Mouse (Mus musculus): Measurements from ENCODE around the gene Als2cl. TPM values are rescaled to one million over a fixed set of nuclear protein-coding genes. Genes with fewer than 3 reads are reported as not detected.

The Als2cl gene
- total RNA-seq, 2 experiments from 2014 or later, result 9.7 to 15.0 TPM

DNA sequence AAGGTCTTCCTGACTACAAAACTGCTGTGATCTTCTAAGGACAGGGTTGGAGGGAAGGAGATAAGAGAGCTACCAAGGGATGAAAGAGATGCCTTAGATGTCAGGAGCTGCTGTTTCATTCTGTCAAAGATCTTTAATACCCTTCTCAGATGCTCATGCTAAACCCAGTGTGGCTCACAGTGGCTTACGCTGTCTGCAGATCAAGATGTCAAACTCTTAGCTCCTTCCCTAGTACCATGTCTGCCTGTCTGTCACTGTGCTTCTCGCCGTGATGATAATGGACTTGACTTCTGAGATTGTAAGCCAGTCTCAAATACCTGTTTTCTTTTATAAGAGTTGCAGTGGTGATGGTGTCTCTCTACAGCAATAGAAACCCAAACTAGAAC, 29.0 kb downstream of the Als2cl start:
- no peak for DNase-seq (ENCODE audit: low spot score)
- intact Hi-C loops (cut with DNase I), result no loop called here

DNA sequence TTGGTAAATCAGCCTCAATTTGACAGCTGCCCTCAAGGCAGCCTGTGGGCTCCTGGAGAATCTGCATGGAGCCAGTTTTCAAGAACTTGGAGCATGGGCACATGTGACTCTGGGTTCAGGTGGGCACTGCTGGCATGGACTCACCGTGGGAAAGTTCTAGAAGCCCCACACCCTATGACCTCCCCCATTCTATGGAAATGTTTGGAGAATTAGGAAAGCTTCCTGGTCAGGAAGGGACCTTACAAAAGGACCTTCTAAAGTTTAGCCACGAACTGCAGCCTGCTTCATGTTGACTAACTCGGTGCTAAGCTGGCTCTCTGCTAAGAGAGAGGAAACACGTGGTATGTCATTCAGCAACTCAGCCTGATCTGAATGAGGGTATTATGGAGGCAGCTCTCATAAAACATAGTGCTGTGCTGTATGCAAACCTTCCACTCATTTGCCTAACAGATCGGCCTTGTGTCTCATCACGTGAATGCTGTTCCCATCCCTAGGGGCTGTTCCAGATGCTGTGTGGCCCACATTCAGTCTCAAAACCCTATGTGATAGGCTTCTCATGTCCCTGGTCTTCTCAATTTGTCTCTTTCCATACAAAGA, 29.8 kb downstream of the Als2cl start:
- intact Hi-C loops (cut with DNase I), result no loop called here
- no peak for DNase-seq (ENCODE audit: low spot score)

- intact Hi-C loops (cut with DNase I), result no loop called here
- no peak for DNase-seq (ENCODE audit: low spot score)
These were observed 35.1 kb downstream of the Als2cl start for GRCm38 (mm10) chr9:110914631-110915236.

DNA sequence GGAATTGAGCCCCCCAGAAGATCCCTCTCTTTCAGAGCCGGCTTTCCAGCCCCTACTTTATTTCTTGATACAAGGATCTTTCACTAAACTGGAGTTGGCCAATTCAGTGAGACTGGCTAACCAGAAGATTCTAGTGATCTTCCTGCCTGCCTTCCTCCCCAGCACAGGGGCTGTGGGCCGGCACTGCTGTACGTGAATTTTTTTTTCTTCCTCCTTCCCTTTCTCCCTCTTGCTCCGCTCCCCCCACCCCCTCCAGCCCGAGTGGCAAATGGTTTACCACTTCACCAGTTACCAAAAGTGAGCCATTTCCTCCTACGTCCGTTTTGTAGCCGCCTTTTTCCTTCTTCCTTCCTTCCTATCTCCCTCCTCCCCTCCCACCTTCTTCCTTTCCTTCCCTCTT, 35.8 kb downstream of the Als2cl start:
- no peak for DNase-seq (ENCODE audit: low spot score)
- intact Hi-C loops (cut with DNase I), result no loop called here

GRCm38 (mm10) chr9:110916786-110917185, 37.1 kb downstream of the Als2cl start, which contains the start of gene Fam240a:
Gene Fam240a, minus strand, starts transcription at chr9:110916861.
- intact Hi-C loops (cut with DNase I), result no loop called here
- DNase-seq (ENCODE audit: low spot score), result no peak

- intact Hi-C loops (cut with DNase I), result loop anchor here (2.0 to 5.0 kb wide), 2 partner anchors 40 to 76 kb away; partner anchors contain the start of gene Tmie
These were observed 41.2 kb downstream of the Als2cl start for GRCm38 (mm10) chr9:110920665-110921419.

GRCm38 (mm10) chr9:110922759-110923158, 43.1 kb downstream of the Als2cl start:
- no peak for DNase-seq (ENCODE audit: low spot score)
- intact Hi-C loops (cut with DNase I), result loop anchor here (2.0 to 5.0 kb wide), 4 partner anchors 22 to 150 kb away; no protein-coding TSS in a partner anchor

More at GRCm38 (mm10) chr9:110920665-110921419, 41.2 kb downstream of the Als2cl start:
- DNase-seq (ENCODE audit: low spot score), result no peak

GRCm38 (mm10) chr9:110931573-110931972, 51.9 kb downstream of the Als2cl start:
- intact Hi-C loops (cut with DNase I), result no loop called here
- DNase-seq (ENCODE audit: low spot score), result no peak

DNA sequence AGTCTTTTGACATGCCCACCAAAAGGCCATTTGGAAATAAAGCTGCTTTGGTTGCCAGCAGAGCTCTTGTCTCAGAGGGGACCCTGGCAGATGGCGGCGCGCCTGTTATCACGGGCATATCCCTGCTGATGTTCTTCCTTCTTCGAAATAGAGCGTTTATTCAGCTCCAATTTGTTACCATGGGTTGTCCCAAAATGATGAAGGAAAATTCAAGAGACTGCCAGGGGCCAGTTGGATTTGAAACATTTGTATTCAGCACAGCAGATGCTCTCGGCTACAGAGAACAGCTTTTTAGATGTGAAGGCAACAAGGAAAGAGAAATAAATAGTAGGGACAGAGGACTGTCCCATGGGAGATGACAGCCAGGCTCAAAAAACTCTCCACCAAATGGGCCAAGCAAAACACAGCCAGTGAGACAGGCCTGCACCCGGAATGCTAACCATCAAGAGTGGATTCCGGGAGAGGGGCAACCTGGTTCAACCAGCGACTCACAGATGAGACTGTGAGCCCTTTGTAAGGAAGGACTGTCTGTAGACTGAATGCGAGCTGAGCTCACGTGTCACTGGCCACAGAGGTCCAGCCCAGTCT, 54.3 kb downstream of the Als2cl start:
- intact Hi-C loops (cut with DNase I), result no loop called here
- peak; percentile 17 for DNase-seq (ENCODE audit: low spot score)

DNA sequence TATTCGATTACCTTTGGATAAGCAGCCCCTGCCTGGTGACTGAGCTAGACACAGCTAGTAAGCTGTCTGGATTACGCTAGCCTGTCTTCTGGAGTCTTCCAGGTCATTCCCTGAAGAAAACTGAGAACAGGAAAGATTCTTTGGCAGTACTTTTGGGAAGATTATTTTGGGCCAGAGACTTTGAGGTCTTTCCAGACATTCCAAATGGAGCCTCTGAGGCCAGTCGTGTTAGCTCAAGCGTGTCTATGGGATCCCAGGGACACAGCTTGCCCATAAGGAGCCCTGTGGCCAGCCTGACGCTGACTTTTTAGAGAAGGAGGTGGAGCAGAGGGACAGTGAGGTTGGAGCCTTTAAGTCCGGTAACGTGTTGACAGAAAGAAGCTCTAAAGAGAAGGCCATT, 56.3 kb downstream of the Als2cl start:
- no peak for DNase-seq (ENCODE audit: low spot score)
- intact Hi-C loops (cut with DNase I), result no loop called here

DNA sequence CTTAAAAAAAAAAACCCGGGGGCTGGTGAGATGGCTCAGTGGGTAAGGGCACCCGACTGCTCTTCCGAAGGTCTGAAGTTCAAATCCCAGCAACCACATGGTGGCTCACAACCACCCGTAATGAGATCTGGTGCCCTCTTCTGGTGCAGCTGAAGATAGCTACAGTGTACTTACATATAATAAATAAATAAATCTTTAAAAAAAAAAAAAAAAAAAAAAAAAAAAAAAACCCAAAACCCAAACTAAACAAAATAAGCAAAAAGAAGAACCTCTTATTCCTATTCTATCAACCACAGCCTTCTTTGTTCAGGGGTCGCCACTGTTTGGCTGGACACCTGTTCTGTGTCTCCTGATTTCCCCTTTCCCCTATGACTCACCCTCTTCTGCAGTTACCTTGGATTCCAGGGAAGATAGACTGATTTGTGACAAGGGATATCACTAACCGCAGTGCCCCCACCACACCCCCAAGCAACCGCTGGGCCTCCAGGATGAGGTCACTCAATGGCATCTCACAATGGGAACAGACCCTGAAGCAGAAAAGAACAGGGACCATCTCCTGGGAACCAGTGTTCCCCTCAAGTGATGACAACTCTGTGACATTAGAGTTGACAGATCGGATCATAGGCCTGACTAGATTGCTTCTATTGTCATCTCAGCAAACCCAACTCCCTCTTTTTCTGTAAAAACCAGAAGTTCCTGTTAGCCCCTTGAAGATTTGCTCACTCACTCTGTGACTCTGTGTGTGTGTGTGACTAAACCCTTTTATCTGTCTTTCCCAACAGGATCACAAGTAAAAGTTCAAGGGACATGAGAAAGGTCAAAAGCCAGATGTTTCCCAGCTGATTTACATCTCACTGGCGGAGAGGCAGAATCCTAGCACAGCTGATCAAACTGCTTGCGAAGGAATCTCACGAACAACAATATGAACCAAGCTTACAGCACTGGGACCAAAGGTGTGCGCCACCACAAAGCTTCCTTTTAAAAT, 58.1 kb downstream of the Als2cl start:
- no peak for DNase-seq (ENCODE audit: low spot score)
- intact Hi-C loops (cut with DNase I), result no loop called here

DNA sequence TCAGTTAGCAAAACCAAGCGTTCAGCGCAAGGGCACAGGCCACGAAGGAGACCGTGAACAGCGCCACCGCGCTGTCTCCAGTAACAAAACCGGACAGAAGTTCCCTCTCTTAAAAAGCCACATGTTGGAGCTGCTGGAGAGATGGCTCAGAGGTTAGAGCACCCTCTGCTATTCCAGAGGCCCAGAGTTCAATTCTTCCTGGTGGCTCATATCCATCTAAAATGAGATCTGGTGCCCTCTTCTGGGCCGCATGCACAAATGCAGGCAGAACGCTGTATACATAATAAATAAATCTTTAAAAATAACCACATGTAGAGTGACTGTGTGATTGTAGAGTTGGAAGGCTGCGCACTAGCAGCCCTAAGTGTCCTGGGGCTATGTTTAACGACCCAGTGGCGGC, 64.6 kb downstream of the Als2cl start:
- DNase-seq (ENCODE audit: low spot score), result no peak
- intact Hi-C loops (cut with DNase I), result loop anchor here (2.0 to 5.0 kb wide), 2 partner anchors 21 to 67 kb away; partner anchors contain the start of gene Als2cl

GRCm38 (mm10) chr9:110945343-110945742, 65.7 kb downstream of the Als2cl start:
- no peak for DNase-seq (ENCODE audit: low spot score)
- intact Hi-C loops (cut with DNase I), result loop anchor here (2.0 kb wide), 1 partner anchor 23 kb away; no protein-coding TSS in a partner anchor

- DNase-seq (ENCODE audit: low spot score), result no peak
- intact Hi-C loops (cut with DNase I), result loop anchor here (2.0 kb wide), 1 partner anchor 23 kb away; no protein-coding TSS in a partner anchor
These were observed 66.3 kb downstream of the Als2cl start, which contains the start of gene Tdgf1 for GRCm38 (mm10) chr9:110945926-110946325. Gene Tdgf1, minus strand, starts transcription at chr9:110946158.

GRCm38 (mm10) chr9:110946548-110947044, 66.9 kb downstream of the Als2cl start:
- intact Hi-C loops (cut with DNase I), result no loop called here
- DNase-seq (ENCODE audit: low spot score), result no peak

DNA sequence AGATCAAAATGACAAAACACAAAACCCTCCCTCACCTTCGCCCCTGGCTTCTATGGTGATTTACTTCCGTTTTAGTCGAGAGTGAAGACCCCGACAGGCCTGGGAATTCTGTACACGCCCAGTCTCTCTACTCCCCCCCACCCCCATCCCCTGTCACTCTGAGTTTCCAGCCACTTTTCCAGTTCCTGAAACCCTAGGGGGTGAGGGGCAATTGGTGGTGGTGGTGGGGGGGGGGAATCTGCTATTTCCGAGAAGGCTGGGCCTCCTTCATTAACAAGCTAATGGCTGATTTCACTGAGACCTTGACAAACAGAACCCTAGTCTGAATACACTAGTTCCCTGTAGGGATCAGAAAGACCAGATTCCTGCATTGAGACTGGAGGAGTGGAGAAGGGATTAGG, 67.6 kb downstream of the Als2cl start:
- intact Hi-C loops (cut with DNase I), result no loop called here
- DNase-seq (ENCODE audit: low spot score), result no peak

DNA sequence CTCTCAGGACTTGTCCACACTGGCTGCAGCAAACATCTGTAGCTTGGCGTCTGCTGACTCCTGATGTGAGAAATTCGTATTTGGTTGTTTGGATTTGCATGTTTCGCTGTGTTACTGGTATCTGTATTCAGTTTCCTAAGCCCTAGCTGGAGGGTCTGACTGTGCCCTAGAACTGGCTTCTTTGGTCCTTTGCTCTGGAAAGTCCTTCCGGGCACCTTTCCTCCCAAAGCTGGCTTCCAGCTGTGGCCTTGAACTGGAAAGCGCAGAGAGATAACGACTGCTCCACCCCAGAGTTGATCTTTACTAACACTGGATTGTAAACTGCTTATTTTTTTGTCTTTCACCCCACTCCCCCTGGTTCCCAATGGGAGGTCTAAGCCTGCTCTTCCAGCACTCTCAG, 68.2 kb downstream of the Als2cl start:
- DNase-seq (ENCODE audit: low spot score), result no peak
- intact Hi-C loops (cut with DNase I), result no loop called here

DNA sequence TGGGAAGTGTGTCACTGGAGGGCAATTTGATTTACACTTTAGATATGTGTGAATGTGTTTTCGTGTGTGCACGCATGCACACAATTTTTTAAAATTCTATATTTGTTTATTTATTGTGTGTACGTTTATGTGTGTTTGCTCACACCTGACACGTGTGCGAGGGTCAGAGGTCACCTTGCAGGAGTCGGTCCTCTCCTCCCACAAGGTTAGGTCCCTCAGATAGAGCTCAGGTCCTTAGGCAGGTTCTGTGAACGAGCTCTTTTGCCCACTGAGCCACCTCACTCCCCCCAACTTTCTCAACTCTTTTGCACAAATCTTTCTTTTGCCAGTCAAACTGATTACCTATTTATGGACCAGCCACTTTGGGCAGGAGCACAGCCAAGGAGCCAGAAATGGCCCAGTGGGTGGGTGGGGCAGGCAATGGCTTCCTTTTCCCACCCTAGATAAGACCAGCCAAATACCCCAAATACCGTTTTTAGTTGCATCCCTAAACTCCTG, 69.2 kb downstream of the Als2cl start:
- intact Hi-C loops (cut with DNase I), result no loop called here
- DNase-seq (ENCODE audit: low spot score), result no peak

- intact Hi-C loops (cut with DNase I), result no loop called here
- no peak for DNase-seq (ENCODE audit: low spot score)
These were observed 70.4 kb downstream of the Als2cl start for GRCm38 (mm10) chr9:110950109-110950508.

Measured in heart, postnatal 25 days (tissue).